Mouse (Mus musculus) MN1 (cell line): ENCODE results near the gene Adra1b.

Experiments
- DNase-seq: peaks from one replicate; pipeline ENCODE4 v3.0.0-alpha.2; 2016; ENCODE audit warnings: low spot score

Adra1b gene

DNA sequence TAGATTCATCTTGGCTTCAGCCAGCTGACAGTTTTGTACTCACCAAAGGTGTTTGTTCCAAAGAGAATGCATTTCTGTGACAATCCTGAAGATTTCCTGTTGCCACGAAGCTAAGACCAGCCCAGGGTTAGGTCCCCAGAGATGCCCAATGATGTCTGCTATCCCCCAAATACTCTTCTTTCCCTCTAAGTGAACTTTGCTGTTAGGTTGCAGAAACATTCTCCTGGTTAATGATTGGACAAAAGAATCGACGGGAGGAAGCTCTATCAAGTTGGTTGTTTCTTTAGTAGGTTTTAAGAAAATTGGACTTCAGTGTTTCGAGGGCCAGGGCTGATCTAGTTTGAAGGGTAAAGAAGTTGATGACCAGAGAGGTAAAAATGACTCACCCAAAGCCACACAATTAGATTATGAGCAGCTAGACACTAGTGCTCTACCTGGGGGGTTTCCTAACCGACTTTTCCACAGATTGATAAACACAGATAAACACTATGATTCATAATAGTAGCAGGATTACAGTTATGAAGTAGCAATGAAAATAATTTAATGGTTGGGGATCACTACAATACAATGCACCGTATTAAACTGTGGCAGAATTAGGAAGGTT is at the start of gene Adra1b:
Gene Adra1b, minus strand, starts transcription at position 160 of the 604 bp plus-strand sequence.
- no peak for DNase-seq

DNA sequence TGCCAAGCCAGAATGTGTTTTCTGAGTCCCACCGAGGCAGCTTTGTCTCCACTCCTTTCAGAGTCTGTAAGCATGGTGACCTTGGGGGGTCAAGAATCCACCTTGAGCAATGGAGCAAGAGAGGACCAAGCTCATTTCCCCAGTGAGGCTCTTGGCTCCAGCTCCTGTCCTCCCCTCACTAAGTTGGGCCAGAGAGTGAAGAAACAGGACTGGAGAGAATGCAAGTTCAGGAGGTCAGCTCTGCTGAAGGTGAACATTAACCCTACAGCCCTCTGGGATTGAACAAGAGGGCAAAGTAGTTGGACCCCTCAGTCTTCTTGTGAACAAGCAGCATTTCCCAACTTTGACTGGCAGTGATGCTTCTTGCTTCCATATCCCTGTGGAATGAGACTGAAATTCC is 49.3 kb upstream of the Adra1b start:
- DNase-seq: no peak

- no peak for DNase-seq
These were observed 42.8 kb upstream of the Adra1b start for GRCm38 (mm10) chr11:43943781-43944180.

GRCm38 (mm10) chr11:43943167-43943566 is 42.2 kb upstream of the Adra1b start:
- DNase-seq: no peak

DNA sequence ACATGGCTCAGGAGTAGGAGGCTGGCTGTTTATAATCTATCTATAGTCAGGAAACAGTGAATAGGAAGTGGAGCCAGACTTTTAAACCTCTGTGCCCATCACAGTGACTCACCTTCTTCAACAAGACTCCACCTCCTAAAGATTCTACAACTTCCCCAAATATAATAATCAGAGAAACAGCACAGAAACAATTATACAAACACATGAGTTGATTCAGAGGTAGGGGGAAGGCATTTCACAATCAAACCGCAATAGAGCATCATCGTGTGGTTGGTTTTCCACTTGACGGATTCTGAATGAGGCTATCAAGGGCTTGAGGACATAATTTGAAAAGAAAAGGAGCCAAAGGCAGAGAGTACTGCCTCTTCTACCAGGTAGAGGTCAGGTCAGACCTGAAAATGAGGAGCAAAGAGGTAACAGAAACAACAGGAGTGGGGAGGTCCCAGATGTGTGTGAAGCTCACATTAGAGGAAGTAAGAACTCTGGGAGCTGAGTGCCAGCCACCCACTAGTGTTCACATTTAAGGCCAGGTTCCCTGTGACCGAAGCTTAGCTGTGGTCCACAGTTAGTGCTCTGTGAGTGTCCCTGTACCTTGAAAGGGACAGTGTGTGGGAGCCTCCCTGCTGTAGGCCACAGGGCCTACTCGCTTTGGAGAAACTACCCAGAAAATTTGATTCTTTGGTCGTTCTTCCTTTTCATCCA is 39.6 kb upstream of the Adra1b start:
- DNase-seq: no peak

DNA sequence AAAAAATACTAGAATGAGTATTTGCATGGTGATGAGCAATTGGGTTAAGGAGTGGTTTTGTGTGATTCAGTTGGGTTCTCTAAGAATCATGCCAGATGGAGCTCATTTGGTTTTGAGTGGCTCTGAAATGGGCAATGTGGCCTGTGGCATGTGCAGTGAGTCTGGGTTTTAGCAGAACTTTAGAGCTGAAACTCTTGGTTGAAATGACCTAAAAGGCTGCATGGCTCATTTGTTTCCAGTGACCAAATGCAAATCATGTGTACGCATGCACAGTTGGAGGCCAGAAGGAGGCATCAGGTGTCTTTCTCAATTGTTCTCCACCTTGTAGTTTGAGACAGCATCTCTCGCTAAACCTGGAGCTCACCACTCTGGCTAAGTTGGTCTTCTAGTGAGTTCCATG is 35.0 kb upstream of the Adra1b start:
- no peak for DNase-seq

GRCm38 (mm10) chr11:43933480-43933879 is 32.5 kb upstream of the Adra1b start:
- no peak for DNase-seq

DNA sequence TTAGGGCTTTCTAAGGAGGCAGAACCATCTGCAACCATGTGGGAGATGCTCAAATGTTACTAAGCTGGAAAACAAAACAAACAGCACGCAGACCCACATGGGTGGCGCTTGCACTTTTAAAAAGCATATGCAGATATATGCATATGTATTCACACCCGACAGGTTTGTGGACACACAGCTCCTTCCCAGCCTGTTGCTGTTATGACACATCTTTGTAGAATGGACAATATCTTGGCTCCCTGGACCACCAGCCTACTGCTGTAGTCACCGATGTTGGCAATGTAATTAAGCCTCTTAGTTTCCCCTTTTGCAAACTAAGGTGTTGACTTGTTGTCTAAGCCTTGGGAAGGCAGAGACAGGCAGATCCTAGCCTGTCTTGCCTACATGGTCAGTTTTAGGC is 32.0 kb upstream of the Adra1b start:
- no peak for DNase-seq

GRCm38 (mm10) chr11:43930191-43930590 is 29.2 kb upstream of the Adra1b start:
- DNase-seq: no peak

DNA sequence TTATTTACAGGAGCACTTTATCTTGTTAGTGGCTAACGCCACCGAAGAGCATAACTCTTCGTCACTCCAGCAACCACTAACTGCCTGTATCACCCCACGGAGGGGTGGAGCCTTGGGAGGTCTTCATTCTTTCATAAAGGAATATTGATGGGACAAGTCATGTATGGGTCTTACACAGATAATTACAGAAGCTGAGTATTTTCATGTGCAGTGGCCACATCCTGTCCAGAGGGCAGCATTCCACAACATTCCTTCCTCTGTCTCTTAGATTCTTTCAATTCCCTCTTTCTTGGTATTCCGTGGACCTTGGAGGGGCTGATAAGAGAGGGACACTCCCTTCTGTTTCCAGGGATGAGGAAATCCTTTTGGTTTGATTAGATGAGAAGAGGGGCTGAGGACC is 28.7 kb upstream of the Adra1b start:
- DNase-seq: no peak

DNA sequence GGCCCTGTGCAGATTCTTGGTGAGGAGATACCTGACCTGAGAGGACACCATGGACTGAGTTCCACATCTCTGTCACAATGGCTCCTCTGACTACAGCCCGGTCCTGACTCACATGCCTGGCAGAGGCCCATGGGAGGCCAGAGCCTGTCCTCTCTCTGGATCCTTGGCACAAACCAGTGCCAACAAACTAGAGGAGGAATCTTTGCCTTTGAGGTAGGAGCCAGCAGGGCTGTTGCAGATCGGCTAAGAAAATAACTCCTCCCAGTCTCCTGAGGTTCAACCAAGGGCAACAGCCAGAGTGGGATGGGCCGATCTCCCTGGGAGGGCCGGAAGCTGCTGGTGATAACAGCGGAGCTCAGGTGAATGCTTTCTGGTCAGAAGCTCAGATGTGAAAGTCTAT is 28.2 kb upstream of the Adra1b start:
- DNase-seq: no peak

- no peak for DNase-seq
These were observed 26.3 kb upstream of the Adra1b start for GRCm38 (mm10) chr11:43927133-43927815.

- no peak for DNase-seq
These were observed 25.2 kb upstream of the Adra1b start for GRCm38 (mm10) chr11:43926163-43926562.

DNA sequence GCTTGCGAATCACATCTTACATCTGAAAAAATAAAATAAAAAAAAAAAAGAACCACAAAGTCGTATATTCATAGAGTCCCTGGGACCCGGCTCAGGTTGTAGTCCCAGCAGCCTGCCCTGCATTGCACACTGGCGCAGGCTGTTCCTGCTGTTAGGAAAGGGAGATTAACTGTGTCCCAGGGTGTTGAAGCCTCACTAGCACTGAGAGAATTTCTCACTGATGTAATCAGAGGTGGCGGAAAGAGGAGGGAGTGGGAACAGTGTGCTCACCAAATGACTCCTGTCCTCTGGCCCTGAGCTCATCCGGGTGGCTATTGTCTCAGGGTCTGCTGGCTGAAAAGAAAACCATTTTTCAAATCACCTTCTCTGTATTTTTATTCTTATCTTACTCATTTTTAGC is 24.6 kb upstream of the Adra1b start:
- no peak for DNase-seq

DNA sequence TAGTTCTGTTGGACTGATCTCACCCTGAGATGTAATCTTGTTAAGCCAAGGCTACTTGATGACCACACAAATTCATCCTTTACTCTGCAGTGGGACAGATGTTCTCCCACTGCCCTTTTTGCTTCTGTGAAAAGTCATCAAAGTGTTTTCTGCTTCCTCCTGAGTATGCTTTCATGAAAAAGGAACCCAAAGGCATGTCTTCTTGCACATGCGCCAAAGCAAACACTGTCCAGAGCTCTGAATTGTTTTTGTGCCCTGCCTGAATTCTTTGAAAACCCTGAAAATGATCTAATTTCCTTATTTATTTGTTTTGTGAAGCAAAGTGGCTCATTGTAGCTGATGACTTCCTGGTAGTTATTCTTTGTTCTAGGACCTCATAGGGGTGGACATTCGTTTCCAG is 20.7 kb upstream of the Adra1b start:
- DNase-seq: no peak

DNA sequence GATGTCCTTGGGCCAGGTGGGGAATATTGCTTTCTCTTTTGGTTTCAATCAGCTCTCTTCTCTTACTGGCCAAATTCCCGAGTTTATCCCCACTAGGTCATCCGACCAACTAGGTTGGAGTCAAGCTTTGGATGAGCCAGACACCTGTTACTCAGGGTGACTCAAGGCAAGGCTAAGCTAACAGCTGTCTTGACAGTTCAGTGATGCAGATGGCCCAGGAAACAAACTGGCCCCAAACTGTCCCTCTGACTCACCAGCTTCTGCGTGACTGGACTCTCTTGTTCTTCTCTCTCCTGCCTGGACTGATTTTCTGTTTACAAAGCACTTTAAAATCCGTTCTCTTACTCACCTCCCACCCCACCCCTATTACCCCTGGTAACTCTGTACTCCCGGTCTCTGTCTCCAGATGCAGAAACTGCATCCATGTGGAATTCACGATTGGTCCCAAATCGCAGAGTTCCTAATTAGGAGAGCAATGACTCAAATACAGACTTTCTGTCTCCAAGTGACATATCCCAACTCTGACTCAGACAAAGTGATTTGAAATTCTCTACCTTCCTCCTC is 18.6 kb upstream of the Adra1b start:
- no peak for DNase-seq

DNA sequence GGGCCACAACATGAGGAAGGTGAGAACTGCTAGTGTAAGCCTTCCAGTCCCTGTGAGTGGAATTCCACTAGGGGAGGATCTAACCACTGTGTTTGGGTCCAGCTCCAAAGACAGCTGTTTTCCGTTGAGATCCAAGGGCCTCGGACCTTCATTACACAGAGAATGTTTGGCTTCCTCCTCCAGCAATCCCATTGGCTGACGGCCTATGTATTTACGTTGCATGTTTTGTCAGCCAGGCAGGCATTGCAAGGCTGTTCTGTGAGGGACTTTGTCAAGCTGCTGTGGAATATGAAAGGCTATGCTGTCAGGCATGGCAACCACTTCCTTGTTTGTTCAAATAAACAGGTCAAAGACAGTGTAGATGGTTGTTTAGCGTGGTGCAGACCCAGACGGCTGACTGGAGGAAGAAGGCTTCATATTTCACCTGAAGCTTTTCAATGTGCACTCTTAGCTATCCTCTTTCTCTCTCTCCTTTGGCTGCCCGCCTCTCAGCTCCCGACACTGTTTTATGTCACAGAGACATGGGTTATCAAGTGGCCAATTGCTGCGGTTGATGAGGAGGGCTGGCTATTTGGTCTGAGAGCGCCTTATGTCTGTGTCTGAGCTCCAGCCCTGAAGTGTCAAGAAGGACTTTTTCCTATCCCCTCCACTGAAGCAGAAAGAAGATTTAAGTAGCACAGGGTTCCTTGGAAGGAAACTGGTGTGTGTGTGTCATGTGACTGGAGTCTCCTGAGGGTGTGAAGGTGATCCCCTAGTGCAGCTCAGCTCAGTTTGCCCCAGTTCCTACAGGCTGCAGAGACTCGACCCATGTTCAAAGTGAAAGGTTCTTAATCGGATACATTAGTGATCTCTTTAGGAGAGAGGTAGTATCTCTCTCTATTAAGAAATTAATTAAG is 13.8 kb upstream of the Adra1b start:
- DNase-seq: no peak

- DNase-seq: no peak
These were observed 11.3 kb upstream of the Adra1b start for GRCm38 (mm10) chr11:43912136-43912888.

DNA sequence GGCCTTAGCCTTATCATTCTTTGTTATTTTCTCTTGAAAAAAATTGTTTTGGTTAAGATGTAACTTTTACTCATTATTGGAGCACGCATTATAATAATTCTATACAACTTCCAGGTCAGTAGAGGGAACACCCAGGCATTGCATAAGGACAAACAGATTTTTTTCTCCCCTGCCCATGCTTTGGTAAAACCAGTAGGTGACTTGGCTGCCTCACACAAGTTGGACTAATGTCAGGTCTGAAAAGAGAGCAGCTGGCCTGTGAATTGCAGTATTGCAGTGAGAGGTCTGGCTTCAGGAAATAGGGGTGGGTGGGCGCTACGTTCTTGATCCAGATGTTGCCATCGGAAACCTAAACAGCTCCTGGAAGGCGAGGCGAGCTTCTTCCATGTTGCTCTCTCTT is 10.6 kb upstream of the Adra1b start:
- DNase-seq: no peak

- no peak for DNase-seq
These were observed 2.3 kb upstream of the Adra1b start for GRCm38 (mm10) chr11:43903351-43903750.

DNA sequence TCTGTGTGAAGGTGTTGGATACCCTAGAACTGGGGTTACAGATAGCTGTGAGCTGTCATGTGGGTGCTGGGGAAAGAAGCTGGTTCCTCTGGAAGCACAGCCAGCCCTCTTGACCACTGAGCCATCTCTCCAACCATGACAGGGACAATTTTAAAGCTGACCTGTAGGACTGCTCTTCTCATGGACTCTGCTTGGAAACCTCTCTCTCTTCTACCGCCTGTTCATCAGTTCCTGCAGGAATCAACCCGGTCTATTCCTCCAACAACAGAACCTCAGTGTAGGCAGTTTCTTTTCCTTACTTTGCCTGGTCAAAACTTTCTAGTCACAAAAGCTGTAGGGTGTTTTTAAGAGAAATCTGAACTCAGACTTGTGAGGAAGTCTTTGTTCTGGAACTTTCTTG is 1.3 kb downstream of the Adra1b start:
- DNase-seq: no peak
